Mouse (Mus musculus): ENCODE results near the gene Aatk. TPM values are rescaled to one million over a fixed set of nuclear protein-coding genes. Genes with fewer than 3 reads are reported as not detected.

Gene Aatk
- polyA plus RNA-seq, 1 experiment from 2014 or later: 5.4 TPM

DNA sequence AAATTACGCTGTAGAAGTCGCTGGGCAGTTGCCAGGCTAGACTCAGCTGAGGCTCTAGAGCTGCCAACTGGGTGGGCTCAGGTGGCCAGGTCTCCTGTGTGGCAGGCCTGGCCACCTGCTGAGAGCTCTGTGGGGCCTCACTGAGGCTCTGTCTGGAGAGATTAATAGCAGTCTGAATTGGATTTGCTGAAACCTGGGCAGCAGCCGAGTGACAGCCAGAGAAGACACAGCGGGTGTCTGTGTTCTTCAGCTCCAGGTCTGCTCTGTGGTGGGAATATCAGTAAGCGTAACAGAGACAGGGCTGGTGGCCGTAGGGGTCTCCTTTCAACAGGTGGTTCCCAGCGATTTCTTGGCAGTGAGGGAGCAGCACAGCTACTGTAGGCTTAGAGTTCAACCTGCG is 79.6 kb downstream of the Aatk start:
- Histone ChIP-seq H3K4me3 (replicated peaks) (no peak overlapping the region), H3K4me2 (no peak overlapping the region), H3K36me3 (peaks cover 18% of the 10 kb centered on the region), H3K27me3 (no peaks in the 10 kb centered on the region), H3K9me3 (no peaks in the 10 kb centered on the region), H3K9ac (replicated peaks) (no peak overlapping the region), H3K27ac (no peak overlapping the region), H3K4me1 (replicated peaks) (0 out of 2 replicates have a peak, but pooled peaks cover 7% of the 10 kb centered on the region)
- no peak for ATAC-seq (ENCODE audit: insufficient number of reproducible peaks, insufficient read depth, low FRiP score, low TSS enrichment, low read depth)
- WGBS: 68% methylated on average over 8 of the region's 8 CpGs

DNA sequence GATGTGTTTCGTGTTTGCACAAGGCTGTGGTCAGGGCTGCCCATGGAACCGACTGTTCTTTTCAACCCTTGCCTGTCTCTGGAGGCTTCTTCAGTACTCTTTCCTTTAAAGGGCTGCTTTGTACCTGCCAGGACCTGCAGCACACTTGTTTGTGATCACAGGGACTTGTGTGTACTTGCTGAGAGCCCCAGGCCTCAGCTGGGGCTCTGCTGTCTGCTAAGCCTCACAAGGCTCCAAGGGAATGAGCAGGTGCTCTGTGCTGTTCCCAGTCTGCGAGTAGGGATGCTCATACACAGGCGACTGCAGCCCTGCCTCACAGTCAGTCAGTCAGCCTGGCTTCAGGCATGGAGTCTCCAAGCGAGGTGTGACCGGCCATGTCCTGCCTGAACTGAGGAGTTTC is 80.7 kb downstream of the Aatk start:
- Histone ChIP-seq H3K27me3 (no peaks in the 10 kb centered on the region), H3K4me2 (no peak overlapping the region), H3K36me3 (peaks cover 18% of the 10 kb centered on the region), H3K9me3 (no peaks in the 10 kb centered on the region), H3K9ac (replicated peaks) (no peak overlapping the region), H3K4me3 (replicated peaks) (no peak overlapping the region), H3K4me1 (replicated peaks) (0 out of 2 replicates have a peak, but pooled peaks cover 7% of the 10 kb centered on the region), H3K27ac (no peak overlapping the region)
- ATAC-seq (ENCODE audit: insufficient number of reproducible peaks, insufficient read depth, low FRiP score, low TSS enrichment, low read depth): no peak
- WGBS: 76% methylated on average over 6 of the region's 6 CpGs

DNA sequence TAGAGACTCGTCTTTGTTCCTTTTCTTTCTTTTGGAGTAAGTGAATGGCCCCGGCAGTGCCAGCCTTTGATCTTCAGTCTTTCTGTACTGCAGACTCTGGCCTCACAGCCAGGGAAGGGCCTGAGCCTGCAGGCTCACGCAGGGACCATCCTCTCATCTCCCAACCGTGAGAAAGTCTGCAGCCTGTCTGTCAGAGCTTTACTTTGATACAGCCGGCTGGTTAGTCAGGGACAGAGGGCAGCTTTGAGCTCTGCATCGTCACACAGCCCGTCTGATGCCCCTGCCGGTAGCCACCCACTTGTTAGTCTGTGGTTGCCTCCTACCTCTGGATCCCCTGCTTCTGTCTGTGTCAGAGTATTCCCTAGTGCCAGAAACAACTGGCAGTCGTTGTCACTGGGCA is 81.9 kb downstream of the Aatk start:
- Histone ChIP-seq H3K36me3 (peaks cover 27% of the 10 kb centered on the region), H3K9me3 (no peaks in the 10 kb centered on the region), H3K27me3 (no peaks in the 10 kb centered on the region), H3K4me3 (replicated peaks) (no peak overlapping the region), H3K4me1 (replicated peaks) (0 out of 2 replicates have a peak, but pooled peaks cover 7% of the 10 kb centered on the region), H3K9ac (replicated peaks) (no peak overlapping the region), H3K27ac (no peak overlapping the region), H3K4me2 (no peak overlapping the region)
- WGBS: 19% methylated on average over 9 of the region's 9 CpGs
- no peak for ATAC-seq (ENCODE audit: insufficient number of reproducible peaks, insufficient read depth, low FRiP score, low TSS enrichment, low read depth)

DNA sequence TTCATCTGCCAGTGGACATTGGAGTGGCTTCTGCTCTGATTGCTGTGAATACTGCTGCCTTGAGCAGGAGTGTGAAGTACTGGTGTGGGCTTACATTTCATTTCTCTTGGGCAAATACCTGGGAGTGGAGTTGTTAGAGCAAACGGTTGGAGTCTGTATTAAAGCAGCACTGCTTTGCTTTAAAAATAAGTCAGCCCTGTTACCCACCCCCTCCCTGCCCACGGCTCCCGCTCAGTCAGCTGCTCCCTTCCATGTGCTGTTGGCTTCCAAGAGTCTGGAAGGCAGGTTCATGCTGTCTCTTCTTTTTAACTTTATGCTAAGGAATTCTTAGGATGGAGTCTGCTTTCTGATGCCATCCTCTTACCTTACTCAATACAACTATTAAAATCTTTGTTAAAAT is 85.5 kb downstream of the Aatk start:
- Histone ChIP-seq H3K9ac (replicated peaks) (no peak overlapping the region), H3K27ac (no peak overlapping the region), H3K4me2 (no peak overlapping the region), H3K36me3 (peaks cover 38% of the 10 kb centered on the region), H3K4me3 (replicated peaks) (no peak overlapping the region), H3K27me3 (no peaks in the 10 kb centered on the region), H3K4me1 (replicated peaks) (peaks cover 10% of the 10 kb centered on the region), H3K9me3 (no peaks in the 10 kb centered on the region)
- no peak for ATAC-seq (ENCODE audit: insufficient number of reproducible peaks, insufficient read depth, low FRiP score, low TSS enrichment, low read depth)
- whole genome bisulfite sequencing: 82% methylated on average over 3 of the region's 3 CpGs

DNA sequence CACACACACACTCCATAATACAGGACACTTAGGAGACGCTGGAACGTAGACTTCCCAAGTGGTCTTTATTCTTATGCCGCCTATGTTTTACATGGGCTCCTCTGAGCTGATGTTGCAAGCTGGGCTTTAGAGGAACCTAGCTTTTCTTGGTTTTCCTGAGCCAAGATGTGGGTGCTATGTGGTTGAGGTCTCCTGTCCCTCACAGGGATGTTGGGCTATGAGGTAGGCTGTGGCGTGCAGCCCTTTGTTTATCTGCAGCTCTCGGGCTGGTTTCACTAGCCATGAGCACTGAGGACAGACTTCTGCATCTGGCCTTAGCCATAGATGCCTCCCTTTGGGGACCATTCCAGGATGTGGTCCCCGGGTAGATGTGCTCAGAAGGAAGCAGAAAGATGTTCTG is 86.3 kb downstream of the Aatk start:
- ATAC-seq (ENCODE audit: insufficient number of reproducible peaks, insufficient read depth, low FRiP score, low TSS enrichment, low read depth): no peak
- H3K27me3 ChIP-seq: no peaks in the 10 kb centered on the region
- H3K9me3 ChIP-seq: no peaks in the 10 kb centered on the region
- WGBS: 90% methylated on average over 6 of the region's 6 CpGs
- no peak overlapping the region for H3K4me3 ChIP-seq (replicated peaks)
- peaks cover 32% of the 10 kb centered on the region for H3K36me3 ChIP-seq
- peaks cover 17% of the 10 kb centered on the region for H3K4me1 ChIP-seq (replicated peaks)
- H3K4me2 ChIP-seq: no peak overlapping the region
- no peak overlapping the region for H3K9ac ChIP-seq (replicated peaks)
- no peak overlapping the region for H3K27ac ChIP-seq

DNA sequence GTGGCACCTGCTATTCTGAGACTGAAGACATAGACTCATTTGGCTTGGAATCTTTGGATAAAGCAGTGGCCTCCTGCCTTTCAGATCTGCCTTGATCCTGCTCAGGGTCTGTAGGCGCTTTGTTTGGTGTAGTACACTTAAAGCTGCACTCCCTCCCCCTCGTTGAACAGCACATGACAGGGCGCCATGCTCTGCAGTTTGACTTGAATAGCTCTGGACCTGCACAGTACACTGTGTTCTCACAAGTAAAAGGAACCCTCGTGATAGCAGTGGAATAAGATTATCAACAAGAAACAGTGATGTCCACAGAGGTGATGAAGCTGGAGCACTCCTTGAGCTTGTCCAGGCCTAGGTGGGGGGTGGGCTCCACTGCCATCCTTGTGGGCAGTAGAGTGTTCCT is 87.3 kb downstream of the Aatk start:
- Histone ChIP-seq H3K9ac (replicated peaks) (no peak overlapping the region), H3K36me3 (peaks cover 25% of the 10 kb centered on the region), H3K4me2 (no peak overlapping the region), H3K27me3 (no peaks in the 10 kb centered on the region), H3K9me3 (no peaks in the 10 kb centered on the region), H3K4me3 (replicated peaks) (no peak overlapping the region), H3K4me1 (replicated peaks) (peaks cover 19% of the 10 kb centered on the region), H3K27ac (no peak overlapping the region)
- no peak for ATAC-seq (ENCODE audit: insufficient number of reproducible peaks, insufficient read depth, low FRiP score, low TSS enrichment, low read depth)
- WGBS: 74% methylated on average over 4 of the region's 4 CpGs

DNA sequence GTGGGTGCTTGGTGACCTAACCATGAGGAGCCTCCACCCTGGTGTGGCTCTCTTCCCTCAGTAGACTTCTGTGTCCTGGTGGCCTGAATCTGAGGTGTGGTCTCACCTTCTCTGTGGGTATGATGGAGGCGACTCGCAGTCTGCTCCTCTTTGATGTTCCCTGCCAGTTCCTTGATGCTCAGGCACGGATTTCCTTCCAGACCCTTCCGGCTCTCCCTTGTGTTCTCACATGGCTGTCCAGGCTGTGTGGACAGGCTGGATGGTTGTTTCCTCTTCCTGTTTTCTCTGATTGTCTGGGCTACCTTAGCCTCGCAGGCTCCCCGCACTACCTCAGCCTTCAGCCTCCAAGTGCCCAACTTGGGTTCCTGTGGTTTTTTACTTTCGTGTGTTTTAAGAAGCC is 88.1 kb downstream of the Aatk start:
- H3K4me2 ChIP-seq: no peak overlapping the region
- H3K4me3 ChIP-seq (replicated peaks): no peak overlapping the region
- no peak overlapping the region for H3K9ac ChIP-seq (replicated peaks)
- no peaks in the 10 kb centered on the region for H3K27me3 ChIP-seq
- no peak overlapping the region for H3K27ac ChIP-seq
- H3K9me3 ChIP-seq: no peaks in the 10 kb centered on the region
- peaks cover 25% of the 10 kb centered on the region for H3K36me3 ChIP-seq
- H3K4me1 ChIP-seq (replicated peaks): peaks cover 20% of the 10 kb centered on the region
- no peak for ATAC-seq (ENCODE audit: insufficient number of reproducible peaks, insufficient read depth, low FRiP score, low TSS enrichment, low read depth)
- WGBS: 76% methylated on average over 7 of the region's 7 CpGs

MicroRNAs within 50 kb of the gene (microRNA counts, 519-probe panel; counts per million panel counts)
- microRNA mmu-miR-338-3p: not detected
- not detected for microRNA mmu-miR-338-5p

Small RNA genes lying within 50 kb of the gene (microRNA-seq; reads per million reads assigned to microRNA genes)
- gene Gm25948: not detected
- gene Mir3065: not detected
- gene Mir338: not detected

Other genes with a start within 250 kb of the Aatk start
- gene Chmp6, start 133.7 kb downstream of the Aatk start, polyA plus RNA-seq (2016; fragmentation: Nextera tagmentation; extraction: Ambion mirVana): 105 and 115 TPM in 2 replicates
- gene Baiap2, start 104.4 kb downstream of the Aatk start, polyA plus RNA-seq (2016; fragmentation: Nextera tagmentation; extraction: Ambion mirVana): 17.0 and 17.5 TPM in 2 replicates
- 49.2 and 53.2 TPM in 2 replicates for gene Cep131, start 39.7 kb upstream of the Aatk start, polyA plus RNA-seq (2016; fragmentation: Nextera tagmentation; extraction: Ambion mirVana)
- 17.0 and 18.3 TPM in 2 replicates for gene Tepsin, start 51.6 kb upstream of the Aatk start, polyA plus RNA-seq (2016; fragmentation: Nextera tagmentation; extraction: Ambion mirVana)
- gene Ndufaf8, start 51.8 kb upstream of the Aatk start, polyA plus RNA-seq (2016; fragmentation: Nextera tagmentation; extraction: Ambion mirVana): 67.5 and 71.9 TPM in 2 replicates
- gene Slc38a10, start 104.2 kb upstream of the Aatk start, polyA plus RNA-seq (2016; fragmentation: Nextera tagmentation; extraction: Ambion mirVana): 84.7 and 86.8 TPM in 2 replicates
- gene Bahcc1, start 185.8 kb upstream of the Aatk start, polyA plus RNA-seq (2016; fragmentation: Nextera tagmentation; extraction: Ambion mirVana): 18.3 and 18.5 TPM in 2 replicates